Mouse (Mus musculus): ENCODE data around the gene Gm16867.
"Not testable (repeated sequence)": the region's sequence is repeated elsewhere in the genome, so short reads cannot be mapped to it uniquely, and the experiment has no call there.

Gene Gm16867

GRCm38 (mm10) chr14:69503174-69503573, at the start of gene Gm16867:
Gene Gm16867 (minus strand): TSS chr14:69503362.
- DNase-seq (ENCODE audit: low spot score in 2 of 2): not testable (repeated sequence)

DNA sequence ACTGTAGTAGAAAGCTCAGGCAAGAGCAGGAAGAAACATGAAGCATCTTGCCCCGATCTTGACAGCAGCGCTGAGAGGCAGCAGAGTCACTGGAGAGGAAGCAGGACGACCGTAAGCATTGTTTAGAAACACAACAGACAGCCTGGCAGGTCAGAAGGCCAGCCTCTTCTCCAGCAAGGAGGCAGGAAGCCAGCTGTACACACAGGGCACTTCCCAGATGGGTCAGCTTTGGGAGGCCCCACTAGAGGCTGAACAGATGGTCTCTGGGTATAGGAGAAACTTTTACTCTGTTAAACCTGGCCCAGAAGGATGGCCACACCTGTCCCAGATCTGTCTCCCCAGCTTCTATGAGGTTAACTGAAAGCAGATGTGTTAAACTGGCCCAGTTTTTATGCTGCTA, 44.1 kb upstream of the Gm16867 start:
- DNase-seq (ENCODE audit: low spot score in 2 of 2): not testable (repeated sequence)

- not testable (repeated sequence) for DNase-seq (ENCODE audit: low spot score in 2 of 2)
These were observed 41.9 kb upstream of the Gm16867 start for GRCm38 (mm10) chr14:69545052-69545451.

DNA sequence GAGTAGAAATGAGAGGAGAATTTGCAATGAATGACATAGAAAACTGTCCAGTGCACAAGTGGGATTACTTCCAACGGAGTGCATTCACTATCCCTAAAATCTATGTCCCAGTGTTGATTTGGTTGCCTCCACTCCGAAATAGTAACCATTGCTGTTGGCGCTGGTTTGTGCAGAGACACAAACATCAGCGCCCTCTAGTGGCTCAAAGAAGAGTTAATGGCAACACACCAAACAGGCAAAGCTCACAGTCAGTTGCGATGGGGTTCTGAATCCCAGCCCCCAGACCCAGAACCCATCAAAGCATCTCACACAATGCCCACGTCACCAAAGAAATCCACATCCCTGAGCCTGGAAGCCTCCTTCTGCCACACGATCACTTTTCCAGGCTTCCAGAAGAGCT, 40.9 kb upstream of the Gm16867 start:
- DNase-seq (ENCODE audit: low spot score in 2 of 2): not testable (repeated sequence)

GRCm38 (mm10) chr14:69542695-69543094, 39.5 kb upstream of the Gm16867 start:
- DNase-seq (ENCODE audit: low spot score in 2 of 2): not testable (repeated sequence)

DNA sequence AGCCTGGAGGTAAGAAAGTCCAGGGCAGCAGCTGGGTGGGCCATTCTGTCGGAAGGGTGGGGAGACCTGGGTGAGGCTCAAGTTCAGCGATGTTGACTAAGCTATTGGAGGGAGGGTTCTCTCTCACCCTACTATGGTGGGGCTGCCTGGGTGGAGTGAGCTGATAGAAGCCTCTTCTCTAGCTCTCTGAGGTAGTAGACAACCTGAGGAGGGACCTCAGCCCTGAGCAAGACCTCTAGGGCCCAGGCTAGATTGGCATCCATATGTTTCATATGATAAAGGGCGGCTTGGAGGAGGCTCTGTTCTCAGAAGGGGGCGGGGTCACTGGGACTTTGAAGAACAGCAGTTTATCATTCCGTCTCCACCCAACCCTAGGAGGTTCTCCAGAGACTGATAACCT, 37.0 kb upstream of the Gm16867 start:
- DNase-seq (ENCODE audit: low spot score in 2 of 2): not testable (repeated sequence)

DNA sequence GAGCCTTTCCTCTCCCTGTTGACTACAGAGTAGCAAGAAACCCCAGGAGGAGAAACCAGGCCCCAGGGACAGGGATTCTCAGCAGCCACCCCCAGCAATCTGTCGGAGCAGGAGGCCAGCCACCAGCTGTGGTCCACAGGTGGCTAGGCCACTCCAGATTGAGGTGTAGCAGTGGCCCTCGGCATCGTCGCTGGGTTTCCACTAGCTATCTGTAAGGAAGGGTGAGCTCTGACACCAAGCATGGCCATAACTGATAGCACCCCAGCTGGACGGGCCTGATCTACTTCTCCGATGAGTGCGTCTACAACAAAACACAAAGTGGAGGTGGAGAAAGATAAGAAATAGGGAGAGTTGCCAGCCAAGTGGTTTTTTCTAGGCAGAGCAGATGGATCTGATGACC, 33.4 kb upstream of the Gm16867 start:
- DNase-seq (ENCODE audit: low spot score in 2 of 2): not testable (repeated sequence)

DNA sequence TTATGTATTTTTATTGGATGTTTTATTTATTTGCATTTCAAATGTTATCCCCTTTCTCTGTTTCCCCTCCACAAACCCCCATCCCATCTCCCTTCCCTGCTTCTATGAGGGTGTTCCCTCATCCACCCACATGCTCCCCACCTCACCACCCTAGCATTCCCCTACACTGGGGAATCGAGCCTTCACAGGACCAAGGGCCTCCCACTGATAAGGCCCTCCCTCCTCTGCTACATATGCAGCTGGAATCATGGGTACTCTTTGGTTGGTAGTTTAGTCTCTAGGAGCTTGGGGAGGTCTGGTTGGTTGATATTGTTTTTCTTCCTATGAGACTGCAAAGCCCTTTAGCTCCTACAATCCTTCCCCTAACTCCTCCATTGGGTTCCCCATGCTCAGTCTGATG, 23.0 kb upstream of the Gm16867 start:
- DNase-seq (ENCODE audit: low spot score in 2 of 2): not testable (repeated sequence)

- not testable (repeated sequence) for DNase-seq (ENCODE audit: low spot score in 2 of 2)
These were observed 19.8 kb upstream of the Gm16867 start for GRCm38 (mm10) chr14:69523001-69523400.

DNA sequence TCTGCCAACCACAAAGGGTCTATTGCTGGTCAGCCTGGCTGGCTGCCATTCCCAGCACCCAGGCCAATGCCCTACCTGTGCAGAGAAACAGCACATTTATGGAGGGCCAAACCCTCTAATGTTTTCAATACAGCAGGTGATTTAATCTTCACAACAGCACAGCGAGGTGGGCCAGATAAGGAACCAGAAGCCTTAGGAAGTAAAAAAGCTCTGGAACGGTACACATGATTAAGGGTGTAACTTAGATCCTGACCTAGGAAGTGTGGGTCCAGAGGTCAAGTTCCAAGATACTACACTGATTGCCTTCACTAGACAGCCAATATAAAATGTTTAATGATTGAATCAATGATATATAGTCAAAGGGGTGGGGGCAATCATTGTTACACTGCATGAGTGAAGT, 17.6 kb upstream of the Gm16867 start:
- DNase-seq (ENCODE audit: low spot score in 2 of 2): not testable (repeated sequence)

DNA sequence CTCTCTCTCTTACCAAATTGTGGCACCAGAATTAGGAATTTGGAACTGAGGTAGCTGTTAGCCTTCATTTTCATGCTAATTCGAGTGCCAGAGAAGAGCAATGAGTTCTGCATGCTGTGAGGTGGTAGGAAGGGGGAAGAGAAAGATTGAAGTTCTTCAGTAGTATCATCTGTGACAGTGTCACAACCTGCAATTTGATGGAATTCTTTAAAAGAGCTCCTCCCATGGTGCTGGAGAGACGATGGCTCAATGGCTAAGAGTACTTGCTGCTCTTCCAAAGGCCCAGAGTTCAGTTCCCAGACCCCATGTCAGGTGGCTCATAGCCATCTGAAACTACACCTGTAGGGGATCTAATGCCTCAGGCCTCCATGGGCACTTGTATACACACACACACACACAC, 9.3 kb upstream of the Gm16867 start, which contains the start of gene Gm27179:
Gene Gm27179, minus strand, starts transcription at position 101 of the 400 bp plus-strand sequence.
- not testable (repeated sequence) for DNase-seq (ENCODE audit: low spot score in 2 of 2)

GRCm38 (mm10) chr14:69507000-69507399, 3.8 kb upstream of the Gm16867 start:
- DNase-seq (ENCODE audit: low spot score in 2 of 2): not testable (repeated sequence)

DNA sequence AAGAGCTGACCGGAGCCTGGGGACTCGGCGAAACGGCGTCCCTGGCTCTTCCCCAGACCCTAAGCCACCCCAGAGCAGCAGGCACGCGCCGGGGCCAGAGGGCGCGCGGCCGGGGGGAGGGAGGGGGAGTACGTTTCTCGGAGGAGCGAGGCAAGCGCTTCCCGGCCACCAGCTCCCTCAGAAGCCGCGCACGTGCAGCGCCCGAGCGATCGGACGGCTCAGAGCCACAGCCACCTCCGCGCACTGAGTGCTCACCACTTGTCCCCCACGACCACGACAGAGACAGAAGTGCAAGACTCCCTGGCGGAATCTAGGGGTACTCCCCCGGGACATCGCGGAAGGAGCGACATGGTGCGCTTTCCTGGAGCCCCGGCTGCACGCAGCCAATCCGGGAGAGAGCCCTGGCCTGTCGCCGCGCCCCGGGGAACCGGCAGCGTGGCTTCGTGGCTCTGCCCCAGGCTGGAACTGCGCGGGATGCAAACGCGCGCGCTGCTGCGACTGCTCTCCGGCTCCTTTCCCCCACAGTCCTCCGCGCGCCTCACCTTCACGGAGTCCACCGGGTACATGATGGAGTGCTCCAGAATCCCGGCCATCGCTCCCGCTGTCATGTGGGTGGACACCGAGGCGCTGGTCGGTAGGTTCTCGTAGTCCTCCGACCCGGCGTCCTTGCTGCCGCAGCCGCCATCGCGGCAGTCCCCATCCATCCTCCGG, 567 bp downstream of the Gm16867 start:
- not testable (repeated sequence) for DNase-seq (ENCODE audit: low spot score in 2 of 2)

DNA sequence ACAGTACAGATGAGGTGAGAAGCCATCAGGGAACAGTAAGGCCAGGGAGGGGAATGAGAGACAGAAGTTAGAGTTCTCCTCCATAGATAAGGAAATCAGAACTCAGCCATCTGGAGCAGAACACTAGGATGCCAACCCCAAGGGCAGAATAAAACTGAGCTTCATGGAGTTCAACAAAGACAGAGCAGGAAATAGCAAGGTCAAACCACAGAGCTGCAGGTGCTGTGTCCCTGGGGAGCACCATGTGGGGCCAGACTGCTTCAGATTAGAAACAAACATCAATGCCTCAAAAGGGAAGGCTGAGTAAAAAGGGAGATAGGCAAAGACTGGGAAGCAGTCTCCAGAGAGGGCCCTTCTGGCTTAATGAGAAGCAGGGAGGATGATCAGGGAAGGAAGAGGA, 6.9 kb downstream of the Gm16867 start:
- DNase-seq (ENCODE audit: low spot score in 2 of 2): not testable (repeated sequence)

DNA sequence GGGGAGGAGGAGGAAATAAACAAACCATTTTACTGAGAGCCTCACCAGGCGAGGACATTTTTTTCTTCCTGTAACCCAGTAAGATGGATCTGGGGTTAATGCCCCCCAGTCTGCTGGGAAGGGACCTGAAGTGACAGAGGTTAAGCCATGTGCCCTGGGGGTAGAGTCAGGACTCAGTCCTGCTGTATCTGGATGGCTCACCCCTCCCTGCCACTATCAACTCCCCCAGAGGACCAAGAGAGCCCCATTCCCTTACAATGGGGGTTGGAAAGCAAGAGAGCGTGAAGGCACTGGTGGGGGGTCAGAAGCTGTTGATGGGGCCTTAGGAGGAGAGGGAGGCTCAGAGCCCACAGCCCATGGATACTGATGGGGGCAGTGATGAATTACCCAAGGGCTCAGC, 8.2 kb downstream of the Gm16867 start:
- DNase-seq (ENCODE audit: low spot score in 2 of 2): not testable (repeated sequence)

DNA sequence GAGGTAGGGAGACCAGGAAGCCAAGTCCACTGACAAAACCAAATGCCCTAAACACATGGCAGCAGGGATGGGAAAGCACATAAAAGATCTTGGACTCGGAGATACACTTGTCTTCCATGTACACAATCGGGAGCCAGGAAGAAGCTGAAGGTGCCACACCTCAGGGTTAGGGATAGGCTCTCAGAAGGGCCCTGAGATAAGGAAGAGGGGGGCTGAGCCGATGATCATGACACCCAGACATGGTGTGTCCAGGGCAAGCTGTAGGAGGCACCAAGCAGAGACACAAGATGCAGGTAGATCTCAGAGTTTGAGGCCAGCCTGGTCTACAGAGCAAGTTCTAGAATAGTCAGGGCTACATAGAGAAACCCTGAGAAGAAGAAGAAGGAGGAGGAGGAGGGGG, 8.6 kb downstream of the Gm16867 start:
- not testable (repeated sequence) for DNase-seq (ENCODE audit: low spot score in 2 of 2)

GRCm38 (mm10) chr14:69488001-69488400, 15.2 kb downstream of the Gm16867 start:
- DNase-seq (ENCODE audit: low spot score in 2 of 2): not testable (repeated sequence)

DNA sequence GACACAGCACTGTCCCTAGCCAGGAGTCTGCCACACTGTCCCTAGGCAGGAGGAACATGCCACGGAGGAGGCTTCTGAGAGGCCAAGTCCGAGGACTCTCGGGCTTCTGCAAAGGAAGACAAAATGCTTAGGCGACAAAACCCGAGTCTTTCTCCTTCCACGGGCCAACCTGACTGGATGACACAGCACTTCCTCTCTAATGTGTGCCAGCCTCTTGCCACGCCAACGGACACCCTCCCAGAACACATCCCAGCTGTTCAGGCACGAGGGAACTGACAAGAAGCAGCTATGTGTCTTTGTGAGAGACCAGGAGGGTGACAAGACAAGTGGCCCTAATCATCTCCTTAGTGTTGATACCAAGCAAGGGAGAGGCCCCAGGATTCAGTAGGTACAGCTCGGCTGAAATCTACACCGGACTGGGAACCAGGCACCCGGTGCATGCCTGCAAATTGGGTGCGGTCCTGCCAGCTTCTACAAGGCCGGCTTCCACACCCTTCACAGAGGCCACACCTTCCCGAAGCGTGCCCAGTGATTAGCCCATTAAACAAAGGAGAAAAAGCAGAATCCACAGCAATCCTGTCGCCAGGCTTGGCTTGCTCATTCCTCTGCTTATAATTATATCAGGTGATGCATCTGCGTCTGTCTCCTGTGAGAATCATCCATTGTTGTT, 17.6 kb downstream of the Gm16867 start:
- DNase-seq (ENCODE audit: low spot score in 2 of 2): not testable (repeated sequence)

DNA sequence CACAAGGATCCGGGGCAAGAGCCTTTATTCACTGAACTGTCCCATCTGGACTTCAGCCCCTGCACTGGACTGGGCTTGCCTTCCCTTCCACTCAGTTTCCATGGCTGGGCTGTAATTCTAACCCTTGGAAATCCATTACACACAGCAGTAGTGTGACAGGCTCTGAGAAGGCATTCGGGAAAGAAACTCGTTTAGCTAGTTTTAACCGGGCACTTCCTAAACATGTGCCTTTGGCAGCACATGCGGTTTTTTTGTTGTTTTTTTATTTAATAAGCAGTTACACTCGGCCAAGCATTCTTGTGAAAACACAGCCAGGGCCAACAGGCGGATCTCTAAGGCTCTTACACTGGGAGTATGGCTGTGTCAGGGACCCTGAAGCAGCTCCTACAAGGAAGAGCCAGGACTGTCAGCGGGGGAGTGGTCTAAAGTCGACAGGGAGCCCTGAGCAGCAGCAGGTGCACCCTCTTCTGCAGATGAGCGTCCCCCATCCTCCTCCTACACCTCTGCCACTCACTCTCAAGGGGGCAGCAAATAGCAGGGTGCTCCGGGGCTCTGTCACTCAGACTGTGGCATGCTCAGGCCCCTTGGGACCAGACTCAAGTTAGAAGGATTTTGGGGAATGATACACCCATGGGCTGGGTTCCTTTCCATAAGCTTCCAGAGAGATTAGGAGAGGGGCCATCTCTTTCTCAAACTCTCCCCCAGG, 29.1 kb downstream of the Gm16867 start:
- DNase-seq (ENCODE audit: low spot score in 2 of 2): not testable (repeated sequence)

GRCm38 (mm10) chr14:69473322-69473721, 29.8 kb downstream of the Gm16867 start:
- DNase-seq (ENCODE audit: low spot score in 2 of 2): not testable (repeated sequence)

DNA sequence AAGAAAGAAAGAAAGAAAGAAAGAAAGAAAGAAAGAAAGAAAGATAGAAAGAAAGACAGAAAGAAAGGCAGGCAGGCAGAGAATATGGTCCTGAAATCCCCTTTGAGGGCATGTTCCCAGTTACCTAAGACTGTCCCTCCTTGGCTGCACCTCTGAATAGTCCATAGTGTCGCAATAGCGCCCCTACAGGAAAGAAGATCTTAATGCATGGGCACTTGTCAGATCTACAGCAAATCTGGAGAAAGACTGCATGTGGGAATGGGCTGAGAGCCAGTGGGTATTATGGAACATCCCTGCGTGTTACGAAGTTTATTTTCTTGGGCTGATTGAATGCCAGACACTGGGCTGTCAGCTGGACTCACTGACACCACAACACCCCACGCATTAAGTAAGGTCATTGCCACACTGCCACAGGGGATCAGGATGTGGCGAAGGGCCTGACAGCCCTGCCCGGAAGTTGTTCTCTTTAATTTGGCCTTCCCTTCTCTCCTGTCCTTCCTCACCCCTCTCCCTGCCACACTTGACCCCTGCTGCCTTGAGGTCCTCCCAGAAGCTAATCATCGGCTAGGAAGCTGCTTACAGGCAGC, 32.9 kb downstream of the Gm16867 start:
- DNase-seq (ENCODE audit: low spot score in 2 of 2): not testable (repeated sequence)
